Mouse (Mus musculus): ENCODE measurements at regions not wholly inside any gene's neighbourhood (a gene's known extent, or its start where the extent isn't known, plus 50 kb on each side); places are given as distances from the start of the nearest gene placed in this dataset.

- TF ChIP-seq CTCF (IDR thresholded peaks at IDR 0.05; ENCODE audit: low read depth, low read length) (no peak), POLR2A (IDR thresholded peaks at IDR 0.05; ENCODE audit: insufficient read depth, low read length) (no peak)
These were observed 80.4 kb upstream of the Calm2 start for GRCm38 (mm10) chr17:87527174-87527573.

All from ES-Bruce4 (cell line).